Mouse (Mus musculus): ENCODE measurements around the gene Mrps27.

- no peak for TF ChIP-seq CTCF (IDR thresholded peaks at IDR 0.05; ENCODE audit: control insufficient read depth, insufficient read depth, low read length)
- TF ChIP-seq POLR2A (IDR thresholded peaks at IDR 0.05; ENCODE audit: borderline replicate concordance, control insufficient read depth, low read depth, low read length) = no peak
These were observed 10.5 kb downstream of the Mrps27 start for GRCm38 (mm10) chr13:99355072-99355471.

Measured in bone marrow, adult 2 months (tissue).